Mouse (Mus musculus) lung, postnatal 36 days (tissue): ENCODE results near the gene Aff1.

Source experiments
- DNase-seq: peaks from one replicate; pipeline ENCODE4 v3.0.0; 2022; ENCODE audit warnings: mixed read lengths

Gene Aff1

GRCm38 (mm10) chr5:103846609-103847008 is 154.4 kb downstream of the Aff1 start:
- DNase-seq: no peak

- DNase-seq: peak; percentile 42
Observed at GRCm38 (mm10) chr5:103848546-103848945, 156.4 kb downstream of the Aff1 start.

- no peak for DNase-seq
Observed at GRCm38 (mm10) chr5:103852756-103853549, 160.8 kb downstream of the Aff1 start.

- DNase-seq: no peak
Observed at GRCm38 (mm10) chr5:103854041-103854806, 162.1 kb downstream of the Aff1 start.

- DNase-seq: no peak
Observed at GRCm38 (mm10) chr5:103854807-103855194, 162.6 kb downstream of the Aff1 start.

- DNase-seq: peak; percentile 59
Observed at GRCm38 (mm10) chr5:103855483-103856211, 163.5 kb downstream of the Aff1 start.

- peak; percentile 79 for DNase-seq
Observed at GRCm38 (mm10) chr5:103856286-103857009, 164.3 kb downstream of the Aff1 start.

- no peak for DNase-seq
Observed at GRCm38 (mm10) chr5:103857151-103857550, 165.0 kb downstream of the Aff1 start.

GRCm38 (mm10) chr5:103860622-103861021 is 168.4 kb downstream of the Aff1 start:
- DNase-seq: no peak

GRCm38 (mm10) chr5:103863759-103864158 is 171.6 kb downstream of the Aff1 start:
- DNase-seq: no peak

- DNase-seq: peak; percentile 6
Observed at GRCm38 (mm10) chr5:103889766-103890165, 197.6 kb downstream of the Aff1 start.

GRCm38 (mm10) chr5:103898310-103898709 is 206.1 kb downstream of the Aff1 start:
- peak; percentile 31 for DNase-seq
